Mouse (Mus musculus) limb, embryonic 12.5 days (tissue): ENCODE data around the gene Lcmt1. TPM values are rescaled to one million over a fixed set of nuclear protein-coding genes. Genes with fewer than 3 reads are reported as not detected.

Source experiments
- ATAC-seq: fragments of 200-750 bp; cut with Nextera tagmentation; 2 replicates; pipeline ENCODE4 v1.8.0; 2017; ENCODE audit warnings: low read depth, moderate TSS enrichment; ENCODE audit not compliant: insufficient number of reproducible peaks, insufficient read depth, low FRiP score, low TSS enrichment
- H3K27ac ChIP-seq: fragments of 300-500 bp; sonication (generic); 2 replicates; pipeline ENCODE4 v1.5.1; 2016; ENCODE audit warnings: mild to moderate bottlenecking, moderate library complexity
- H3K27me3 ChIP-seq: fragments of 300-500 bp; sonication (generic); 2 replicates; pipeline ENCODE4 v1.6.1; 2016; ENCODE audit warnings: mild to moderate bottlenecking, moderate library complexity
- H3K36me3 ChIP-seq: fragments of 300-500 bp; sonication (generic); 2 replicates; pipeline ENCODE4 v1.6.1; 2016; ENCODE audit warnings: mild to moderate bottlenecking, moderate library complexity
- H3K4me1 ChIP-seq: fragments of 300-500 bp; sonication (generic); replicated peaks from 2 replicates; pipeline ENCODE4 v1.6.1; 2016
- H3K4me2 ChIP-seq: fragments of 300-500 bp; sonication (generic); 2 replicates; pipeline ENCODE4 v1.6.1; 2016; ENCODE audit warnings: mild to moderate bottlenecking, moderate library complexity
- H3K4me3 ChIP-seq: fragments of 300-500 bp; sonication (generic); replicated peaks from 2 replicates; pipeline ENCODE4 v1.5.1; 2016; ENCODE audit warnings: mild to moderate bottlenecking
- H3K9ac ChIP-seq: fragments of 300-500 bp; sonication (generic); replicated peaks from 2 replicates; pipeline ENCODE4 v1.6.1; 2016; ENCODE audit warnings: mild to moderate bottlenecking, moderate library complexity
- H3K9me3 ChIP-seq: fragments of 300-500 bp; sonication (generic); 2 replicates; pipeline ENCODE4 v1.6.1; 2016; ENCODE audit warnings: mild to moderate bottlenecking, moderate library complexity
- WGBS: fragments of 180-500 bp; shearing (Covaris S2); methylation state at CpG from one replicate; pipeline ENCODE4 v1.1.7; 2016; 5-methylcytosine and 5-hydroxymethylcytosine counted together
- polyA plus RNA-seq: library from polyadenylated mRNA; unstranded; fragments of >200 nt; fragmentation: Nextera tagmentation; extraction: Ambion mirVana; gene quantifications from 2 replicates; pipeline ENCODE4 v1.2.1, GENCODE M21; 2016

Lcmt1 gene
- polyA plus RNA-seq, 1 experiment from 2014 or later = 52.7 TPM

DNA sequence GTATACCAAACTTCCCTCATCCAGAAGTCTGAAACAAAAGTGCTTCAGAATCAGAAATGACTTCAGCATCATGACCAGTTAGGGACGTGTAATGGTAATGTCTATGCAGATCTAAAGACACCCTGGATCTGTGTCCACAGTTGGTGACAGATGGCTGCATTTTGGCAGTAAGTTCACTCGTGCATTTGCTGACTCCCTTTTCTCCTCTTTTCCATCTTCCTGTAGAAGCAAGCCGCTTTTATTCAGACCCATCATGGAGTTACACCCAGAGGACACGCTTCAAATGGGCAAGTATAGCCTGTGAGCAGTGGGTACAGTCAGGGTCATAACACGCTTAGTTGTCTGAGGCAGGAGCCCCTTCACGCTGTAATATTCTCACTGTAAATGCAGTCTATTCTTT, 34.6 kb downstream of the Lcmt1 start:
- H3K9me3 ChIP-seq = no peaks in the 10 kb centered on the region
- peaks cover 53% of the 10 kb centered on the region for H3K36me3 ChIP-seq
- no peak overlapping the region for H3K9ac ChIP-seq
- no peak overlapping the region for H3K4me3 ChIP-seq
- no peak for ATAC-seq
- H3K4me2 ChIP-seq = no peak overlapping the region
- H3K27ac ChIP-seq = no peak overlapping the region
- H3K27me3 ChIP-seq = no peaks in the 10 kb centered on the region
- 90% methylated on average over 6 of the region's 6 CpGs for WGBS
- no peaks in the 10 kb centered on the region for H3K4me1 ChIP-seq

DNA sequence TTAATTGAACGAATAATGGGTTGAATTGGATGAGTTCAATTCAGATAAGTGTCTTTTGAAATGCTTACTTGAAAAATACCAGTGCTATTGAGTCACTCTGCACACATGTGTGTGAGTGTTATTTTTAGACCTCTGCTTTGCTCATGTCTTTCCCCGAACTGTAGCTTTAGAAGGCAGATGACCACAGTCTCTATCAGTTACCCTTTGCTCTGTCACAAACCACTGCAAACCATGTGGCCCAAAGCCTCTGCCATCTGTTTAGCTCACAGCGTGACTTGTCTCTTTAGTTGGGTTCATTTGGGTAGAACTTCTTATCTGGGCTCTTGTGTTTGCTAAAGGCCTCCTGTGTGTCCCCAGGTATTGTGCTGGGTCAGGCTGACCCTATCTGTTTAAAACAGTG, 36.0 kb downstream of the Lcmt1 start:
- H3K4me2 ChIP-seq = no peak overlapping the region
- H3K27me3 ChIP-seq = no peaks in the 10 kb centered on the region
- no peak overlapping the region for H3K27ac ChIP-seq
- no peak overlapping the region for H3K4me3 ChIP-seq
- H3K9ac ChIP-seq = no peak overlapping the region
- no peaks in the 10 kb centered on the region for H3K9me3 ChIP-seq
- ATAC-seq = no peak
- no peaks in the 10 kb centered on the region for H3K4me1 ChIP-seq
- WGBS = 90% methylated on average over 3 of the region's 3 CpGs
- peaks cover 53% of the 10 kb centered on the region for H3K36me3 ChIP-seq

DNA sequence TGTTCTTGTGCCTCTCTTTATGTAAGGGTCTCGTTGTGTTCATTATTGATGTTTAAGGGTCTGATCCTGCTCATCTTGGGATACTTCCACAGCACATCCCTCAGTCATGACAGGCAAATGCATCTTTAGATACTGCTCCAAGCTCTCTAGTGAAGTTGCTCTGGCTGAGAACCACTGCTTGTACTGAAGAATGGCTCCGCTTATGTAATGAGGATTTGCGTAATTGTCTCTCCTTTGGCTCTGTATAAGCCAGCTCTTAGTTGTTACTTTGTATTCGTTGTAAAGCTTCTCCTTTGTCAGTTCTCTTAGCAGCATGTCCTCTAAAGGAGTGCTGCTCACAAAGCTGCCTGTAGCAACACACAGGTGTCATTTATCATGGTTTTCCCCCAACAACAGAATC, 37.4 kb downstream of the Lcmt1 start:
- peaks cover 53% of the 10 kb centered on the region for H3K36me3 ChIP-seq
- no peaks in the 10 kb centered on the region for H3K4me1 ChIP-seq
- 90% methylated on average over 4 of the region's 4 CpGs for WGBS
- H3K4me2 ChIP-seq = no peak overlapping the region
- H3K4me3 ChIP-seq = no peak overlapping the region
- H3K27ac ChIP-seq = no peak overlapping the region
- H3K9me3 ChIP-seq = no peaks in the 10 kb centered on the region
- H3K27me3 ChIP-seq = no peaks in the 10 kb centered on the region
- no peak overlapping the region for H3K9ac ChIP-seq
- no peak for ATAC-seq

DNA sequence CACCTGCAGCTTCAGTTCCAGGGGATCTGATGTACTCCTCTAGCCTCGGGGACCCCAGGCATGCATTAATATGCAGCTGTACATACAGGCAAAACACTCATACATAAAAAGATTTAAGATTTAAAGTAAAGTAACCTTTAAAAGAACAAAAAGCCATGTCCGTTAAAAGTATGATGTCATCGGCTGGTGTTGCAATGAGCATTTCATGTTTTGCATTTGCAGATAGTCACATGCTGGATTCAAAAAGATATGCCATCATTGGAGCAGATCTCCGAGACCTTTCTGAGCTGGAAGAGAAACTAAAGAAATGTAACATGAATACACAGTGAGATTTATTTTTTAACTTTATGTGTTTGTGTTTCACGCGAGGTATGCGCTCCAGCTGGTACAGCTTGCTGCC, 40.9 kb downstream of the Lcmt1 start:
- no peak overlapping the region for H3K4me3 ChIP-seq
- H3K4me1 ChIP-seq = no peaks in the 10 kb centered on the region
- peaks cover 46% of the 10 kb centered on the region for H3K36me3 ChIP-seq
- H3K9ac ChIP-seq = no peak overlapping the region
- H3K9me3 ChIP-seq = no peaks in the 10 kb centered on the region
- no peaks in the 10 kb centered on the region for H3K27me3 ChIP-seq
- ATAC-seq = no peak
- H3K27ac ChIP-seq = no peak overlapping the region
- WGBS = 91% methylated on average over 7 of the region's 7 CpGs
- H3K4me2 ChIP-seq = no peak overlapping the region

DNA sequence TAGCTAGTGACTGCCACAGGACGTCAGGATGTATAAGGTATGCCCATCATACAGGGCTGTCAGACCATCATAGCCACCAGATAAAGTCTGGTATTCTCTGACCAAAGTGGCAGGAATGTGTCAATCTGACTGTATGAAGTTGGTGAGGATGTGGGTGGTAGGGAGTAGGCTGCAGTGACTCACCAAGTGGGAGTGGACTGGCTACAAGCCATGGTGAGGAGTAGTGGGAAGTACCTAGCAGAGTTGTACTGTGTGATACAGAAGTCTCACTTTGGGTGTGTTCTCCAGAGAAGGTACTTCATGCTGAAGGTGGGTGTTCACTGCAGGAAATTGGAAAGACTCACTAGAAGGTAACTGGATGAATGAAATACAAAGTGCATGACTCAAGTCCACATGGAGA, 41.5 kb downstream of the Lcmt1 start:
- WGBS = 94% methylated on average over 1 of the region's 1 CpGs
- H3K27ac ChIP-seq = no peak overlapping the region
- no peak overlapping the region for H3K4me3 ChIP-seq
- no peaks in the 10 kb centered on the region for H3K4me1 ChIP-seq
- ATAC-seq = no peak
- no peak overlapping the region for H3K4me2 ChIP-seq
- H3K27me3 ChIP-seq = no peaks in the 10 kb centered on the region
- H3K36me3 ChIP-seq = peaks cover 41% of the 10 kb centered on the region
- H3K9ac ChIP-seq = no peak overlapping the region
- no peaks in the 10 kb centered on the region for H3K9me3 ChIP-seq

DNA sequence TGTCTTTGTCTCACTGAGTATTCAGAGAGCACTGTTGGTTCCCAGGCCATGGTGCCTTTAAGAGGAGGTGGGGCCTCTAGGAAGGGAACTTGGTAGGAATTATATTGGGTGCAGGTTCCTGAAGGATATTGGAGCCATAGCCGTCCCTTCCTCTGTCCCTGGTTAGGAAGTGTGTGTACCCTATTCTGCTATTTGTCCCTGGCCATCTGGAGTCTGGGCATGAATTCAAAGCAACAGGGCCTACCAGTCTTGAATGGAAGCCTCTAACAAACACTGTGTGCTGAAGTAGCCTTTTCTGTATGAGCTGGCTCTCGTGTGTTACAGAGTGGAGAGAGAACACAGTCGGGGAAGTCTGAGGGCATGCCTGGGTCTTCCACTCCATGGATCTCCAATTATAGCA, 42.6 kb downstream of the Lcmt1 start:
- Histone ChIP-seq H3K9me3 (no peaks in the 10 kb centered on the region), H3K4me3 (no peak overlapping the region), H3K9ac (no peak overlapping the region), H3K27me3 (no peaks in the 10 kb centered on the region), H3K27ac (no peak overlapping the region), H3K36me3 (peaks cover 35% of the 10 kb centered on the region), H3K4me1 (no peaks in the 10 kb centered on the region), H3K4me2 (no peak overlapping the region)
- no peak for ATAC-seq
- 79% methylated on average over 3 of the region's 3 CpGs for WGBS

DNA sequence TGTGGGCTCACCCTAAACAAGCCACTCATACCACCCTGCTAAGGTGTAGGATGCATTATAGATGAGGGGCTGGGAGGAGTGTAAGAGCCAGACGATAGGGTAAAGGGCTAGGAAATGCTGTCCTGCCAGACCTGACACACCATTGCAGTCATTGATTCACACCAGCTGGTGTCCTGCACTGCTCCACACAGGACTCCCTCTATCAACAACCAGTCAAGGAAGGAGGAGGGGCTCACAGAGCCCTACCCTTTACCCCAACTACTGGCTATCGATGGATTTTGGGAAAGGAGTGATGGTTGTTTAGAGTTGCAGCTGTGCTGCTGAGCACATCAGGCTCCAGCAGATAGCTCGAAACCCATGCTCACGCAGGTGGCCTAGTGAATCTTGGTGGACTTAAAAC, 47.2 kb downstream of the Lcmt1 start:
- no peak overlapping the region for H3K9ac ChIP-seq
- no peak overlapping the region for H3K4me2 ChIP-seq
- ATAC-seq = no peak
- no peaks in the 10 kb centered on the region for H3K9me3 ChIP-seq
- 72% methylated on average over 4 of the region's 4 CpGs for WGBS
- no peak overlapping the region for H3K27ac ChIP-seq
- peaks cover 56% of the 10 kb centered on the region for H3K36me3 ChIP-seq
- no peak overlapping the region for H3K4me3 ChIP-seq
- no peaks in the 10 kb centered on the region for H3K27me3 ChIP-seq
- no peaks in the 10 kb centered on the region for H3K4me1 ChIP-seq

DNA sequence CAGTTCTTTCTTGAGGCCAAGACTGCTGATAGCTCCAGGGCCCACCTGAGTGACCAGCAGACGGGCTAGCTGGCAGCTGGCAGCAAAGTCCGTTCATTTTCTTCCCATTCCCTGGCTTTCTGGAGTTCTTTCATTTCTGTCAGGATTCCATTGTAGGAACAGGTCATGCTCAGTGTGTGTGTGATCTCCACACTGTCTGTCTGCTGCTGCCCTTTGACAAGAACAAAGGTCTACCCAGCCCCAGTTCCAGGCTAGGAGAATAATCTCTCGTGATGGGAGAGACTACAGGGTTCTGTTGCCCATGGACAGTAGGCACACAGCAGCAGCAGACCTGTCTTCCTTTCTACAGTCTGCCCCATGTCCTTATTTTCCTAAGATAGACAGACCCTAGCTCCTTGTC, 48.1 kb downstream of the Lcmt1 start:
- no peak overlapping the region for H3K4me2 ChIP-seq
- H3K9ac ChIP-seq = no peak overlapping the region
- ATAC-seq = no peak
- no peak overlapping the region for H3K27ac ChIP-seq
- no peak overlapping the region for H3K4me3 ChIP-seq
- H3K27me3 ChIP-seq = no peaks in the 10 kb centered on the region
- WGBS = 91% methylated on average over 3 of the region's 3 CpGs
- peaks cover 57% of the 10 kb centered on the region for H3K36me3 ChIP-seq
- H3K4me1 ChIP-seq = no peaks in the 10 kb centered on the region
- H3K9me3 ChIP-seq = no peaks in the 10 kb centered on the region

DNA sequence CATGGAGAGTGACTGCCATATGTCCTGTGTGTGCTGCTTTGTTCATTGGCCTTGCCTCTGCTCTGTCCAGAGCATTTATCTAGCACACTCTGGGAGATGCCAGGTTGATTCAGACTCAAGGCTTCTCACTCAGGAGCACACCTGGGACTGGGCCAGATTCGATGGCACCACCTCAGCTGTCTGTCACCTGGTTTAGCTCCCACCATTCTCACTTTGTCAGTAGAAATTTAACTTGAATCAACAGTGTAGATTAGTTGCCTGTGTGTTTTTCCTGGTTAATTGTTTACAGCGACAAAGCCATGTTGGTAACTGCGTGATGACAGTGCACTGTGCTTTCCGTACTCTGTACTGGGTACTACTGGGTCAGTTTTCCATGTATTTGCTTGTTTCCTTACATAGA, 50.4 kb downstream of the Lcmt1 start:
- WGBS = 93% methylated on average over 4 of the region's 4 CpGs
- Histone ChIP-seq H3K9me3 (no peaks in the 10 kb centered on the region), H3K4me1 (no peaks in the 10 kb centered on the region), H3K27me3 (no peaks in the 10 kb centered on the region), H3K4me3 (no peak overlapping the region), H3K9ac (no peak overlapping the region), H3K27ac (no peak overlapping the region), H3K36me3 (peaks cover 65% of the 10 kb centered on the region), H3K4me2 (no peak overlapping the region)
- no peak for ATAC-seq

DNA sequence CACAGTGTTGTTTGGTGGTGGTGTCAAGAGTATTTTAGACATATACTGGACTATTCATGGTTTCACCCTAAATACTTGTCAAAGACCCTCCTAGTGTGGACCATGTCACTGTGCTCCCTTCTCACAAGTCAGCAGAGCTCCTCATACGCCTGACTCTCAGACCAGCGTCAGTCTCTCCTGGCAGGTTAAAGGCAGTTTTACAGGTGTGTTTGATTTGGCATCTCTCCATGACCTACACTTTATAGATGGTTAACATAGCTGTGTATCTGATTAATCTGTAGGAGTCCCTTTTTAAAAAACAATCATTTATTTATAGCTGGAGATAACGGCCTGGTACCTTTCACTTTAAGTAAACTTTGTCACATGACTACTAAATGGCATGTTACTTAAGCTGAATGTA, 52.4 kb downstream of the Lcmt1 start:
- Histone ChIP-seq H3K9ac (no peak overlapping the region), H3K4me2 (no peak overlapping the region), H3K9me3 (no peaks in the 10 kb centered on the region), H3K4me1 (no peaks in the 10 kb centered on the region), H3K36me3 (peaks cover 73% of the 10 kb centered on the region), H3K27me3 (no peaks in the 10 kb centered on the region), H3K4me3 (no peak overlapping the region), H3K27ac (no peak overlapping the region)
- no peak for ATAC-seq
- WGBS = 74% methylated on average over 3 of the region's 3 CpGs

DNA sequence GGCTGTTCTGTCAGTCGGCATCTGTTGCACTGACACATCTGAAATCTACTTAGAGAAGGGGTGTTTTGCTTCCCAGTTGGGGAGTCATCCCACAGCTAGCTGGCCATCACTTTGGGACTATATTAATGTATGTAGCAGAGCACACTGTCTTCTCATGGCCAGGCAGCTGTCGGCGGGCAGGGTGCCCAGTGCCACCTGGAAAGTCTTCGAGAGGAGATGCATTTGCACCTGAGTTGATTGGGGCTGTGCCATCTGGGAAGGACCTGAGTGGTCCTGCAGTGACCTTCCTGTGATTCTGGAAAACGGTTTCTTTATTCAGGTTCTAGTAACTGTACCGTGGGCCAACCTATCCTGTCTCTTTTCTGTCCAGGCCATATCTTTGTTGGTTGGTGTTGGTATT, 54.7 kb downstream of the Lcmt1 start:
- Histone ChIP-seq H3K4me2 (no peak overlapping the region), H3K36me3 (peaks cover 72% of the 10 kb centered on the region), H3K9me3 (no peaks in the 10 kb centered on the region), H3K4me1 (no peaks in the 10 kb centered on the region), H3K27me3 (no peaks in the 10 kb centered on the region), H3K9ac (no peak overlapping the region), H3K4me3 (no peak overlapping the region), H3K27ac (no peak overlapping the region)
- 94% methylated on average over 6 of the region's 6 CpGs for WGBS
- ATAC-seq = no peak

DNA sequence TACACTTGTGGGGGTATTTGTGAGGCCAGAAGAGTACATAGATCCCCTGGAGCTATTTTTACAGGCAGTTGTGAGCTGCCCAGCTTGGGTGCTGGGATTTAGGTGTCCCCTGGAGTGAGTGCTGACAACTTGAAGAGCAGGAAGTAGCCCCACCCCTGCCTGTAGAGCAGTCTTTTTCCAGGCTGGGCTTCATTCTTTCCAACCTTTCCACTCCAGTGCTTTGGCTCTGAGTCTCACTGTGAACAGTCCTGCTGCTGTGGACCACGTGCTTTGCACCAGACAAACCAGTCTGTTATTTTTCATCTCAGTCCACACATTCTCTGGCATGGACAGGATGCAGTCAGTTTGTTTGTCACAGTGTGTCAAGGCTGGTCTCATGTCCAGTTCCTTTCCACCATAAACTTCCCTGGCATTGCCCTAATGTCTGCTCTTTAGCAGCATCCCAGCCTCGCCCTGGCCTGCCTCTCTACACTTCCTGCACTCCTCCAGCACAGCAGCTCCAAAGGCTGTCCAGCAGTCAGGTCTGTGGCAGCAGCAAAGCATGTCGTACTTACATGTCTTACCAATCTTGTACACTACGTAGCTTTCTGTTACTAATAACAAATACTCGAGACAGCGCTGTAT, 55.7 kb downstream of the Lcmt1 start:
- WGBS = 91% methylated on average over 6 of the region's 6 CpGs
- Histone ChIP-seq H3K36me3 (peaks cover 68% of the 10 kb centered on the region), H3K27ac (no peak overlapping the region), H3K9ac (no peak overlapping the region), H3K4me3 (no peak overlapping the region), H3K27me3 (no peaks in the 10 kb centered on the region), H3K4me2 (no peak overlapping the region), H3K9me3 (no peaks in the 10 kb centered on the region), H3K4me1 (no peaks in the 10 kb centered on the region)
- ATAC-seq = no peak
